ENCODE assay signal across 17 mouse cellular contexts in the genomic region with DNA sequence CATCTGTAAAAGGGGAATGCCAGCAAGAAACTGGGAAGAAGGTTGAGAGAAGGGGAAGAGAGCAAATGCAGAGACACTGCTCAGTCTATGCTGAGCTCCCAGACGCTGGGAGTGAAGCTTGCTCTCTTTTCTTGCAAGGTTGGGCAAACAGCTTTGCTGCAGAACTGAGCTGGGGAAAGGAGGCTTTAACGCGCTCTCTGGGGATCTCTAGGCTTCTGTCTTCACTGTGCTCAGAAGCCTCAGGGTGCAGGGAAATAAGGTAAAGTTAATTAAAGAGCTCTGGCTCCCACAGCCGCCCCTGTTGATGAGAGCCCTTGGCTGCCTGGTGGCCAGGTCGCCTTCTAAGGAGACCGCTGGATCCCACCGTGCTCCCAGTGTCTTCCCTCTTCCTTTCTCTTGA. TPM values are rescaled to one million over a fixed set of nuclear protein-coding genes. Genes with fewer than 3 reads are reported as not detected.
"Had no signal": no experiment of that assay in that cellular context is flagged by ENCODE, and none has a peak within 500 bp of the region (broad histone marks: within the 10 kb centered on the region; RNA-seq: fewer than 3 reads in every experiment).

No protein-coding gene starts in this region.

- DNase-seq: kidney, adult 9 months; kidney, postnatal 36 days; lung, embryonic 14.5 days; lung, postnatal 10 days; lung, postnatal 4 days; right cerebral cortex, postnatal 4 days; spleen, adult 18-20 months; thymus, adult 18-20 months; thymus, postnatal 14 days had no signal

- ATAC-seq: intestine, postnatal 0 days; liver, embryonic 12.5 days had no signal

- H3K4me2 ChIP-seq: limb, embryonic 15.5 days; liver, embryonic 12.5 days; lung, embryonic 14.5 days; midbrain, embryonic 12.5 days had no signal

- H3K27me3 ChIP-seq: limb, embryonic 15.5 days; liver, embryonic 12.5 days; midbrain, embryonic 12.5 days had no signal

- H3K9me3 ChIP-seq: limb, embryonic 15.5 days; liver, embryonic 12.5 days; midbrain, embryonic 12.5 days had no signal

- H3K36me3 ChIP-seq: limb, embryonic 15.5 days; liver, embryonic 12.5 days; midbrain, embryonic 12.5 days had no signal

- H3K27ac ChIP-seq: kidney, postnatal 0 days; limb, embryonic 15.5 days; liver, embryonic 12.5 days had no signal

- H3K4me1 ChIP-seq: limb, embryonic 15.5 days; liver, embryonic 12.5 days had no signal

- H3K9ac ChIP-seq: limb, embryonic 15.5 days; liver, embryonic 12.5 days; lung, embryonic 14.5 days; midbrain, embryonic 12.5 days had no signal

- H3K4me3 ChIP-seq: limb, embryonic 15.5 days; liver, embryonic 12.5 days; midbrain, embryonic 12.5 days had no signal

RNA-seq across cellular contexts. Expression of a gene that starts 17.7 kb away (rescaled TPM):
- total RNA-seq: megakaryocyte, adult 5-6 weeks; neutrophil, adult 5-6 weeks had no signal
- polyA plus RNA-seq: liver, embryonic 16.5 days had no signal
